Mouse (Mus musculus) frontal cortex, postnatal 25 days (tissue): ENCODE results near the gene Amigo1.

Source experiments
- DNase-seq, 2 experiments: peaks; one replicate each; pipeline ENCODE4 v3.0.0; 2022; ENCODE audit warnings: low spot score in 2 of 2

The Amigo1 gene

DNA sequence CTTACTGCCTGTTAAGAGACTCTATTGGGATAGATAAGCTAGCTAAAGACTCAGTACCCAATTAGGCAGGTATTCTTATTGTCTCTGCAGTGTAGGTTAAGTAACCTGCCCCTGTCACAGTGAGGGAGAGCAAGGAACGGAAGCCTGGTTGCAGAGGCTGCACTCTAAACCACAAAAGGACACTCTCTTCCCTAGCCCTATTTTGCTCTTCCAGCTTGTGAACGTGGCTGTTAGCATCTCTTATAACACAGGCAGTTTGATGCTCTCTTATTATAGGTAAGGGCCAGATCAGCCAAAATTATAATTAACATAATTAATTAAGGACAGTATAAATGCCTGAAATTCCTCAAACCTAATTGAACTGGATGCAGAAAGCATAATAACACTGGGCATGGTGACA, 5.6 kb upstream of the Amigo1 start:
- no peak for DNase-seq

DNA sequence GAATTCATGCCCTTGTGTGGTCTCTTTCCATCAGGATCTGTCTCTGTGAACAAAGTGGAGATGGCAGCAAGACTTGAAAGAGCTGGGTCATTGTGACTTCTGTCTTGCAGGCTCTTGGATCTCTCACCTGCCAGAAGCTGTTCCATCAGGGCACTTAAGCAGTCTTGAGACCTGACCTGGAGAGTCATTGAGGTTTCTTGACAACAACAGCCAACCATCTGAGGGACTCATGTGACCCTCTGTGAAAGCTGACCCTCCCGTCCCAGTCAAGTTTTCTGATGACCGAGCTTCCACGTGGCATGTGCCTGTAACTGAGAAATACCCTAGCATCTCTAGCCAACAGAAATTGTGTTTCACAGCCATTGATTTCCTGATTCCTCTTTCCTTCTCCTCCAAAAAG, 1.4 kb upstream of the Amigo1 start:
- no peak for DNase-seq

DNA sequence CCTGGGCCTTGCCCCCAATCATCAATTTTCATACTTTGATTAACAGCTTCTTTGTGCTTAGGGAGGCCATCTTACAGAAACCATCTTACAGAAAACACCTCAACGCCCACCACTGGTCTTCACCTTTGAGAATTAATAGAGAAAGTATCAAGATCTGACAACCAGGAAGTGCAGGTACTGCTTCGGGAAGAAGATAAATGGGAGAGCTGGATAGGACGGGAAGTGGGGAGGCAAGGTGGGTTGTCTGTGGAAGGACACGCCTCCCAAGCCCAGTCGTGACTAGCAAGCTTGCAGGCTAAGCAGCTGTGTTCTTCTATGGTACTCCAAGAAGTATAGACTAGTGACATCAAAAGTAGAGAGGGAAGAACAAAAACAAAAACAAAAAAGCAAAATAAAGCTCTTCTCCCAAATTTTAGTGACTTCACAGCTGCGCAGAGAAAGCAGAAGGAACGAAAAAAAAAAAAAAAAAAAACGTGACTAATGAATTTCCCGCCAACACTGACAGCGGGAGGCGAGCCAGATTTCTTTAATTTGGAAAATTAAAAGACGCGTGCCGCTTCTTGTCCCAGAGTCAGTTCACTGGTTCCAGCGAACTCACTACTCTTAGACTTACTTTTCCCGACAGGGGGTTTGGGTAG, 556 bp upstream of the Amigo1 start:
- DNase-seq, result no peak

DNA sequence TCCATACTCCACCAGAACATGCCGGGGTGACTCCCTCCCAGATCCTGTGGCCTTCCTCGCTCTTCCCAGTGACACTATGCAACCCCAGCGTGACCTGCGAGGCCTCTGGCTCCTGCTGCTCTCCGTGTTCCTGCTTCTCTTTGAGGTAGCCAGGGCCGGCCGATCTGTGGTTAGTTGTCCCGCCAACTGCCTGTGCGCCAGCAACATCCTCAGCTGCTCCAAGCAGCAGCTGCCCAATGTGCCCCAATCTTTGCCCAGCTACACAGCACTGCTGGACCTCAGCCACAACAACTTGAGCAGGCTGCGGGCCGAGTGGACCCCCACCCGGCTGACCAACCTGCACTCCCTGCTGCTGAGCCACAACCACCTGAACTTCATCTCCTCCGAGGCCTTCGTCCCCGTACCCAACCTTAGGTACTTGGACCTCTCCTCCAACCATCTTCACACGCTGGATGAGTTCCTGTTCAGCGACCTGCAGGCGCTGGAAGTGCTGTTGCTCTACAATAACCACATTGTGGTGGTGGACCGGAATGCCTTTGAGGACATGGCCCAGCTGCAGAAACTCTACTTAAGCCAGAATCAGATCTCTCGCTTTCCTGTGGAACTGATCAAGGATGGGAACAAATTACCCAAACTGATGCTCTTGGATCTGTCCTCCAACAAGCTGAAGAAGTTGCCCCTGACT, 1.1 kb downstream of the Amigo1 start:
- DNase-seq, result no peak

DNA sequence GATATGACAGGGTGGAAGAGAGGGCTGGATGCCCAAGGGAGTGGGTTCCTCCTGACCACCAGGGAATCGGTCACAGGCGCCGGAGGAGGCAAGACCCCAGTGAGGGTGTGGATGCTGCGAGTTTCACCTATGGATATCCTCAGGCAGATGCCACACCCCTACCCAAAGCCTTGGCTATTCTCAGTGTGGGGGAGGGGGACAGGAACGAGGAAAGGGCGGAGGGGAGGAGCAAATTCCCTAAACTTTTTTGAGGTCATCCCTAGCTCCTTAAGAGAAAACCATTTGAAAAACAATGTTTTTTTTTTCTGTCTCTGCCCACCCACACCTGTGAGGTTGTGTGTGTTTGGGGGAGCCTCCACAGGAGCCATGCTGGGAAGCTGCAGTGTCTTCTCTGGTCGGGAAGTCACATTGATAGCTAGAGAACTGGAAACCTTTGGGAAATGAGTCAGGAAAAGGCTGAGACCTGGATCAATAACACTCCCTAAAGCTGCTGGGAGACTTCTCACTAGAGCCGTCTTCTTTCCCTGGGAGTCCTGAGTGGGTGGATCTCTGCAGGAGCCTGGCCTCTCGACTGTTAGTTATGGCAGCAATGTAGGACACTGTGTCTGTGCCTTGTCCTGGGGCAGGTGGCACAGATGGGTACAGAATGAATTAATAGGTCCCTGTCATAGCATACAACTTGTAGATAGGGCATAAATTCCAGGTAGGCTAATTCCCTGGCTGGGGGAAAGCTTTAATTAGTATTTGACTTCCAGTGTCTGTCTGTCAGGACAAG, 2.8 kb downstream of the Amigo1 start:
- DNase-seq, result no peak

DNA sequence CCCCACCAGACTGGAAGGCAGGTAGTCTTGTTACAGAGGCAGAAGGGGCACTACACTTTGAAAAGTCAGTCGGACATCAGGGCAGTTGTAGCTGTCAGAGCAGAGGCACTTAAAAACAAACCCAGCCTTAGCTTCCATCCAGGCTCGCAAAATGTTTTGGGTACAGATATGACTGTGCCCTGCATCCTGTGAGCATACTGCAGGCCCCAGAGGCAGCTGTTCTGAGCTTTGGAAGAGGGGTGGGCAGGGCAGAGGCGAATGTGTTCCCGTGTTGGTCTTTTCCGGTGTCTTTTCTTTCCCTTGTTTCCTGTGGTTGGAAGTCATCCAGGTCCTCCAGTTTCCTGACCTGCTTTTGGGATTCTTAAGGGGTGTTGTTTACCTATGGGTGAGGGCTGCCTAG, 3.8 kb downstream of the Amigo1 start:
- no peak for DNase-seq

DNA sequence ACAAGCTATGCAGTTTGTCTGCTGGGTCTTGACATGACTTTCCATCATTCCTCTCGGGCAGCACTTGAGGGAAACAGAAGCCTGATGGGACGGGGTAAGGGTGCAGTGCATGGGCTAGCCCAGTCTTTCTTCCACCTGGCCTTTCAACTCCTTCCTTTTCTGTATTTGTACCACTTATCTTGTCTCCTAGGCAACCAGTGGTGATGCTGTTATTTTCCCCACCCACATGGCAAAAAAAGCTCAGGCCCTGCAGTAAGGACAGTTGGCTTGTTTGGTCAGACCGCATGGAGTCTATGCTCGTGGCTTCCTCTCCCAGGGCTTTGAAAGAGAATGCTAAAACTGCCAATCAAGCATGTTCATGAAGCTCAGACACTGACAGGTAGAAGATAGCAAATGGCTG, 7.6 kb downstream of the Amigo1 start:
- no peak for DNase-seq

DNA sequence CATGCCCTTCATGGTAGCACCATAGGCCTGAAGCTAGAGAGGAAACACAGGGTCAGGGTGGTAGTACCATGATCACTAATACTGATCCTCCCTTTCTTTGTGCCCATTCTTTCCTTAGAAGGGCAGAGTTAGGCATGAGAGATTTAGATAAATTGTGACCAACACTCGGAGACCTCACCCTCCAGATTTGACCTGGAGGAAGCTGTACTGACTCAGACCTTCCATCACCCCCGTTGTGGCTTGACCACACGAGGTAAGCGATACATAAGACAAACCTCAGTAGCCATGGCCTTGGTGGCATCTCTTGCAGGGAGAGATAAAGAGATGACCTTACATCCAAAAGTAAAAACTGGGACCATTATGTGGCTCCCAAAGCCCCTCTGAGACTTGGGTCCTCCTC, 9.2 kb downstream of the Amigo1 start:
- DNase-seq, result no peak

DNA sequence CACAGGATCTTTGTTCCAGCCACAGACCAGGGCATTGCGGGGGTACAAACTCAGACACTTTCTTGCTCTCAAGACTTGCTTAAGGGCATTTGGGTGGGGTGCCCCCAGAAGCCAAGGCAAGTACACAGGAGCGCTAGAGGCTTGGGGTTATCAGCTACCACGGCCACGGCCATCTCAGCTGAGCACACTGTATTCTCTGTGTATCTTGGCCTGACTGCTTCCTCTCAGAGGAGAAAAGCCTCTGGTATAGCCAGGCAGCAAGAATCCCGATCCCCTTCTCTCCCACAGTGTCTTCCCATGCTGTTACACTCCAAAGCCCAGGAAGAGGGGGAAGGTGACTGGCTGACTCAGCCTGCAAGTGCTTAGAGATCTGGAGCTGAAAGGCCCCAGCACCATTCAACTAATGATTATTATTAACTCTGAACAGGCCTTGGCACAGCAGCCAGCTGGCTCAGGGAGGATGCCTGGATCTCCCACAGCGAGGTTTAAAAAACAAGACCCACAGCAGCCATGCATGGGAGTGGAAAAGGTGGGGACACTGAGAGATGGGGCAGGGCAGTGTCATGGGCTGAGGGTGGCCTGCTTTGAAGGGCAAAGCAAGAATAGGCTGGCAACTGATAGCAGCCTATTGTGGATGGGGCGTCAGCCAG, 9.9 kb downstream of the Amigo1 start:
- DNase-seq, result no peak

DNA sequence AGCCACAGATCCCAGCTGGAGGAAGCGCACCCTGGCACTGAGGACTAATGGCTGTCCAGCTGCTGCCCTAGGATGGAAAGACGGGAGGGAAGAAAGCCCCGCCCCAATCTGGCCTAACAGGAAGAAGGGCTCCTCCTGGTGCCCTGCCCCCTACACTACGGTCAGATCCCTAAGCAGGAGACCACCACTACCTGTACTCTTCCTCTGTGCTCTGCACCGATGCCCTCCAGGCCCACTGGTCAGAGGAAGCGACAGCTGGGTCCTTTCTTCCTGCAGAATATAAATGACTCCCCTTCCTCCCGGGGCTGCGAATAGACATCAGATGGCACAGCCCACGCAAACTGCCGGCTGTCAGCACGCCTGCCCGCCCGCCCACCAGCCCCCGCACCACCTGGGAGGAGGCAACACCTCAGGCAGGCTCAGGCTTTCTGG, 10.9 kb downstream of the Amigo1 start:
- DNase-seq, result peak in 1 of 2 experiments; percentile 55

DNA sequence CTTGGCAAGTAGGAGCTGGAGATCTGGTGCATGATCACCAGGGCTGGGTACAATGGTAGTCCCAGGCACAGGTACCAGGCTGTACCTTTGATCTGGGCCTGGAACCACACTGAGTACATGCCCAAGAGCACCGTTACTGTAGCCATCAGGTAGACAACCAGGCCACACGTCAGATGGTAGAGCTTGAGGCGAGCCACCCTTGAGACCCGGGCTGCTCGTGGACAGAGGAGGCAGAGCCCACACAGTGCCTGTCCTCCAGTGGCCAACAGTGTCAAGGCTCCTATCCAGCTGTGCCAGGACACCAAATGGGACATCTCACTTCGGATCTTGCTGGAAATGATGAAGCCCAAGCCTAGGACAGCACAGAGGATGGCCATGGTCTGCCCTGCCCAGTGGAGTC, 13.1 kb downstream of the Amigo1 start:
- DNase-seq, result no peak

DNA sequence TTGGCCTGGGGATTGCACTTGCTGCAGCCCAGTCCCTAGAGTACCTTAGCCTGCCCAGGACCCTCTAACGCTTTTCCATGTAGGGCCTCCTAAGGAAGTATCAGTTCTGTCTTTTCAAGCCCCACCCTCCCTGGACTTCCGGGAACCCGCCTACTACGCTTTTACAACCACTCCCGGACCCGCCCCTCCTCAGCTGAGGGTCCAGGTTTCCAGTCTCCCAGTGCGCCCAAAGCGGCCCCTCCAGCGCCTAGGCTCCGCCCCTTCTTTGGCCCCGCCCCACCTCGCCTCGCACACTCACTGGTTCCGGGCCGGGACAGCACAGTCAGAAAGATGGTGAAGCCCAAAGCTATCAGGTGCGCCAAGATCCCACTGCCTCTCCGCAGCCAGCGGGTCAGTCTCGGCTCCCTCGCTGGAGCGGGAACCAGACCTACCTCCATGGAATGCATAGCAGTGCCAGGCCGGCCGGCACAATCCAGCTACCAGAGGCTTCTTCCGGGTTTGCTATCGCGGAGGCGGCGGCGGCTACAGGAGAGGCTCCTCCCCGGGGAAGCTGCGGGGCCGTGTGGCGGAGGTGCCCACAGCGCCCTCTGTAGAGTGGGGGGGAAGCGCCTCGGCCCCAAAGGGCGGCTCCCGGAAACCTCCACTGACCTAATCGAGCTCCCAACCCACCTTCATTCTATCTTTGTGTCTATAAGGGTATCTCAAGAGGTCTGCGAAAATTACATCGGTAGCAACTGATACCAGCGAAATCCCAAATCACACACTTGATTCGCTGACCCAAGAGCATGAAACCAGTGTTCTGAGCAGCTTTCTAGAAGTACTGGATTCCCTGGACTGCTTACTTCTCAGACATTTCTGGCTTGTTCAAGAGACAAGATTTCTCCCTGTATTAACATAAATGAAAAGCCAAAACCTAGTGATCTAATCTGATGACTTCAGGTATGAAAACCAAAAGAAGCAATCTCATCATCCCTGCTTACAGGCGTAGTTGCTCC, 14.5 kb downstream of the Amigo1 start, which contains the start of gene Cyb561d1:
Gene Cyb561d1, minus strand, starts transcription at position 884 of the 995 bp plus-strand sequence.
- DNase-seq, result peak; percentile 80 to 84

DNA sequence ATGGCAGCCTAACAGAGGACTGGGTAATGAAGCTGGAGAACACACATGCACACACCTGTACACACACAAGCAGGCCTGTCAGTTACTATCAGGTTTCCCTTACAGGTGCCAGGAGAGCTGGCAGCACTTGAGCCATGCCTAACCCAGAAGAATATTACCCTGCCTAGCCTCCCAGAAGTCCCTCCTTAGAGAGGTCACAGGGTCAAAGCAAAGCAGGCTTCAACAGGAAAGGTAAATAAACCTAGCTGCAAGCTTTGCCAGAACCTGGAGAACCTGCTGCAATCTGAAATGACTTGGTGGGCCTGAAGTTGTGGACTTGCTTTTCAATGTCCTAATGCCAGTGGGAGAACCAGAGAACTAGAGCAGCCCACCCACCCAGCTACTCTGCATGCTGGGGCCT, 16.4 kb downstream of the Amigo1 start:
- DNase-seq, result no peak

DNA sequence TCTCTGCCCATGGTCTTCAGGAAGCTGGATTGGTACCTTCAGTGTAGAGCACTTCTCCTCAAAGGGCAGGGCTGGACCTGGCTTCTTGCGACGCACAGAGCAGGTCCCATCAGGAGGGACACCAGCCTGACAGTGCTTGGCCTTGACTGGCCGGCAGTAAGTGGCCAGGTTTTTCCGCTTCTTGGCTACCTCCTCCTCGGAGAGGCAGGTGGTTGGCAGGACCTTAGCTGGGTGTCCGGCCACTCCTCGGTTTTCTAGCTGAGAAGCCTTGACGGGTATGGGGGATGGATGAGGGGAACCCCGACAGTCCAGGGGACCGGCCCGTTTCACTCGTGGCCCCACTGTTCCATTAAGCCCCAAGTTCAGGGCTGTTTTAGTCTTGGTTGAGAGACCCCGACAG, 17.1 kb downstream of the Amigo1 start:
- no peak for DNase-seq

DNA sequence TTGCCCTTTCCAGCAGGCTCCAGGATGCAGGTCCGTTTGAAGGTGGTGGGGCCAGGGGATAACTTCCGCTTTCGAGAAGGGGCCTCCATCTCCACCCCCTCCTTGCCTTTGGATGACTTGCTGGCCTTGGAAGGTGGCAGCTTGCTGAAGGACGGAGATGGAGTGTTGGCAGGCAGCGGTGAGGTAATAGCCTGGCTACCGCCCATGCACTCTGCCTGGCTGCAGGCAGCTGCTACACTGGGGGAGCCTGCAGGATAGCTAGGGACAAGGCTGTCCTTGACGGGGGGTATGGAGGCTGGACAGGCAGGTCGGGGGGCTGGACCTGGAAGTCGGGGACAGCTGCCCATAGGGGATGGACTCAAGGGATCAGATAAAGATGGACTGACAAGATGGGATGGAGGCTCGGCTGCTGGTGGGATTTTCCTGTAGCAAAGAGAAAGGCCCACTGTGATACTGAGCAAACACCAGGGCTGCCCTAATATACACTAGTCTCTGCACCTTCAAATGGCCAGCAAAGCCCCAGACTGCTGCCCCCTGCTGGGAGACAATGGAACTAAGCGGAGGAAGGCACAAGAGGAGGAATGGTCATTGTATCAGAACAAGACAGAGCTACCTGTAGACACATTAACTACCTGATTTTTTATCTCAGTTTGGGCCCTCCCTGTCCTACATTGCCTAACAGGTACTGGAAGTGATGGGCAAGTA, 17.6 kb downstream of the Amigo1 start:
- DNase-seq, result peak; percentile 74 to 81

DNA sequence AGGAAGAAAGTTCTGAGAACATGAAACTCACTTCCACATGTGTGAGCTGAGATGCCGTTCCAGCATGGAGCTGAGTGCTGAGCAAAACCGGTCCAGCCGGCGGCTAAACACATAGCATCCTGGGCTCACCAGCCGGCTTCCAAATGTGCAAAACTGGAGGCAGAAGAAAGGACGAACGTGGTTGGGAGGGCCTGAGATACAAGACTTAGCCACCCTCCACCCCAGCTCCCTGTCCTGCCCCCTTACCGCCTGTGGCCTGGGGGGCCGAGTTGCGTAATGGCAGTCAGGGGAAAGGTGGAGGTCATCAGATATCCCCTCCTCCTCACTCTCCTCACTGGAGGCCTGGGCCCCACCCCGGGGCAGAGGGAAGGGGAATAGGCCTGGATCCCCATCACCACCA, 18.3 kb downstream of the Amigo1 start:
- DNase-seq, result no peak

DNA sequence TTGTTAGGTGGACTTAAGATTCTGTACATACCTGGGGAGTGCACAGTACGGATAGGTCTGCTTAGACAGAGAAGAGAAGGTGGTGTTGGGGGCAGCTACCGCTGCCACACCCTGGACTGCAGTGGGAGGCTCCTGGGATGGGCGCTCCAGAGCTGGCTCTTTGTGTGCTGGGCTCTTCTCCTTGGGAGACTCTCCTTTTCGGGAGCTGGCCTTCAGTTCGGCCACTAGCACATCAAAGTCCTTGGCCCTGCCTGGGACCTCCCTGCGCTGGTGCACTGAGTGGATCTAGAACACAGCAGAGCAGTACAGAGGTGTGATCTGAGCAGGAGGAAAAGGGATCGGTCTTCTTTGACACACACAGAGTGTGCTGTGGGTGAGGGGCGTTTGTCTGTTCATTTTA, 19.5 kb downstream of the Amigo1 start:
- DNase-seq, result no peak

DNA sequence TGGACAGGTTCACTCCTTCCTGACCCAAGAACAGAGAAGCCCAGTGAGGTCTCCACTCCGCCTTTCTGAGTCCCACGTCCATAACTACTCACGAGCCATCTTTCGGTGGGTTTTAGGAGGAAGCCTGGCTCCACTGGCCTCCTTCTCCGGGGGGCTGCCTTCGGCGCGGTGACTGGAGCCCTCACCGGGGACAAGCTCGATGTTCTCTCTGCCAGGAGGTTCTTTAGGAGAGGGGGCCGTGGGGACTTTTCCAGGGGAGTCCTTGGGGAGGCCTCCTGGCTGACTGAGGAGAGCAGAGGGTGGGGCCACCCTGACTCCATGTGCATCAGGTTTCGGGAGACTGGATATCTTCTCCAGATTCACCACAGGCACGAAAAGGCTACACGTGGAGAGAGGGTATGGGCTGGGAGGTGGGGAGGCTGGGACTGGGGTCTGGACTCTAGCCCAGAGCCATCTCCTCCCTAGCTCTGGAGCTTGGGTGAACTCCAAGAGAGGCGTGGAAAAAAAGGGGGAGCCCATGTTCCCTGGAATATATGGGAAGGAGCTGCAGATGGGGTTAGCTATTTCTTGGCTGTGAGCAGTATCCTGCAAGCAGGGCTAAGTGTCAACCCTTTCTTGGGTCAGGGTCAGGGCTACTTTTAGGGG, 20.7 kb downstream of the Amigo1 start:
- DNase-seq, result peak in 1 of 2 experiments; percentile 5

DNA sequence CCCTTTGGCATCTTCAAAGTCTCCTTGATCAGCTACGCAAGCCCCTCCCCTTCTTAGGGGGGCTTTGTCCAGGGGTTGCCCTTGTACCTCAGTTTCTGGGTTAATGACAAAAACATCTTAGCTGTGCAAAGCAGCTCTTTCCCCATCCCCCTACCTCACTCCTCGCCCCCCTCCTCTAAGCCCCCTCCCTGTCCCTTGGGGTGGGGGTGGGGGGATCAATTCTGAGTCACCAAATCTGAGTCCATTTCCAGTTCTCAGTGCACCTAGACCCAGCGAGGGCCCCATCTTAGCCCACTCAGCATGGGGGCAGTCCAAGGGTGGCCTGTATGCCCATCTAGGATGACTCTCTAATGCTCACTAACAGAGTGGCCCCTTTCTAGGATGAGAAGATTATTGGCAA, 22.9 kb downstream of the Amigo1 start:
- DNase-seq, result peak in 1 of 2 experiments; percentile 3

DNA sequence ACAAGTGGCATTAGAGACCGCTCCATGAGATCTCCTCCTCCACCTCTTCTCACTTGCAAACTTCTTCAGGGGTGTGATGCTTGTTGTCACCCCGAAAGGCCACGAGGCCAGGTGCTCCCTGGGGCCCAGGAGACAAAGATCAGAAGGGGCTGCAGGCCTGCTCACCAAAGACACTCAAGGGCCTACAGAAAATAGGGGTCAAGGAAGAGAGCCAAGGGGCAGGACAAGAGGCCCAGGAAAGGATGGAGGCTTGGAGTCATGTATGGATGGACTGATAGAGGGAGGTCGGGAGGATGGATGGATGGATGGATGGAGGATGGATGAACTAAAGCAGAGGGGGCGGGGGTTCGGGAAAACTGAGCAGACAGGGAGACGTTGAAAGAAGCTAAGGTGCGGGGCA, 23.4 kb downstream of the Amigo1 start:
- DNase-seq, result peak in 1 of 2 experiments; percentile 8
